In genomic region chr10:91440051-91440450, GRCm38 (mm10) we compare ENCODE assay signal across 22 mouse cellular contexts.
DNase-seq lines count a peak whose midpoint lies in the region; ATAC-seq and TF ChIP-seq lines count a peak whose summit lies in the region.
"Had no signal": no experiment of that assay in that cellular context is flagged by ENCODE, and none has a peak within 500 bp of the region (broad histone marks: within the 10 kb centered on the region; RNA-seq: fewer than 3 reads in every experiment).

No protein-coding gene starts in this region.

- DNase-seq in gastrocnemius, adult 2 months, result peak; percentile 23
- DNase-seq in gastrocnemius, postnatal 4 days (ENCODE audit: low spot score in 2 of 2), result no peak
- no peak for DNase-seq in kidney, postnatal 25 days
- DNase-seq in thymus, adult 2 months, result no peak
- DNase-seq: adrenal gland, adult 8-10 months; kidney, adult 9 months; kidney, postnatal 14 days; lung, embryonic 14.5 days; lung, postnatal 14 days; right cerebral cortex, postnatal 25 days had no signal

- intact Hi-C loops in gastrocnemius, adult 2 months (cut with DNase I), result no loop called here

- TF ChIP-seq POLR2A in thymus, adult 2 months (IDR thresholded peaks at IDR 0.05; ENCODE audit: control insufficient read depth, extremely low read depth, insufficient read depth, low read length, poor library complexity), result no peak

- ATAC-seq in megakaryocyte, adult 5-6 weeks (ENCODE audit: poor library complexity, severe bottlenecking), result no peak
- 0 out of 2 replicates have a peak, but pooled peaks have one; percentile 29 for ATAC-seq in heart, embryonic 15.5 days (replicated peaks; ENCODE audit: insufficient number of reproducible peaks, insufficient read depth, low FRiP score, low read depth)
- ATAC-seq: CD4-positive, CD25-positive, alpha-beta regulatory T cell, adult 4 months; forebrain, embryonic 16.5 days; intestine, postnatal 0 days; midbrain, embryonic 16.5 days had no signal

- H3K9ac ChIP-seq in heart, embryonic 15.5 days, result no peak overlapping the region
- H3K9ac ChIP-seq: hindbrain, embryonic 13.5 days; limb, embryonic 12.5 days; liver, embryonic 15.5 days; lung, embryonic 14.5 days had no signal

- no peak overlapping the region for H3K4me2 ChIP-seq in heart, embryonic 15.5 days
- H3K4me2 ChIP-seq: hindbrain, embryonic 13.5 days; limb, embryonic 12.5 days; liver, embryonic 15.5 days; lung, embryonic 14.5 days; midbrain, embryonic 11.5 days had no signal

- 59% methylated on average over 3 of the region's 3 CpGs for whole genome bisulfite sequencing in heart, embryonic 15.5 days
- WGBS in thymus, adult 2 months, result 66% methylated on average over 3 of the region's 3 CpGs

- H3K27me3 ChIP-seq in megakaryocyte, embryonic 14.5 days (replicated peaks), result no peaks in the 10 kb centered on the region
- no peaks in the 10 kb centered on the region for H3K27me3 ChIP-seq in heart, embryonic 15.5 days
- H3K27me3 ChIP-seq in thymus, adult 2 months (ENCODE audit: control insufficient read depth, insufficient read depth, low read length), result no peaks in the 10 kb centered on the region
- H3K27me3 ChIP-seq: hindbrain, embryonic 13.5 days; liver, embryonic 15.5 days had no signal

- H3K27ac ChIP-seq in gastrocnemius, adult 2 months, result no peak overlapping the region
- H3K27ac ChIP-seq in heart, embryonic 15.5 days, result no peak overlapping the region
- no peak overlapping the region for H3K27ac ChIP-seq in thymus, adult 2 months (ENCODE audit: control insufficient read depth, insufficient read depth, low read length)
- H3K27ac ChIP-seq: hindbrain, embryonic 13.5 days; left cerebral cortex, adult 2 months; limb, embryonic 12.5 days; liver, embryonic 15.5 days had no signal

- no peak for TF ChIP-seq CTCF in gastrocnemius, adult 2 months (IDR thresholded peaks at IDR 0.05)
- TF ChIP-seq CTCF in thymus, adult 2 months (IDR thresholded peaks at IDR 0.05; ENCODE audit: borderline replicate concordance, control insufficient read depth, extremely low read depth, insufficient read depth, low read length, poor library complexity), result no peak

- H3K36me3 ChIP-seq in megakaryocyte, embryonic 14.5 days (replicated peaks; ENCODE audit: low read length), result no peaks in the 10 kb centered on the region
- H3K36me3 ChIP-seq in heart, embryonic 15.5 days, result no peaks in the 10 kb centered on the region
- H3K36me3 ChIP-seq in thymus, adult 2 months (ENCODE audit: control insufficient read depth, insufficient read depth, low read length), result no peaks in the 10 kb centered on the region
- H3K36me3 ChIP-seq: hindbrain, embryonic 13.5 days; limb, embryonic 12.5 days; liver, embryonic 15.5 days had no signal

- H3K4me1 ChIP-seq in megakaryocyte, embryonic 14.5 days, result no peaks in the 10 kb centered on the region
- H3K4me1 ChIP-seq in heart, embryonic 15.5 days (replicated peaks), result peaks cover 19% of the 10 kb centered on the region
- H3K4me1 ChIP-seq in thymus, adult 2 months (replicated peaks; ENCODE audit: control insufficient read depth, insufficient read depth, low read length), result no peaks in the 10 kb centered on the region
- H3K4me1 ChIP-seq: liver, embryonic 15.5 days had no signal

- 0 out of 2 replicates have a peak, but pooled peaks cover 4% of the 10 kb centered on the region for H3K9me3 ChIP-seq in megakaryocyte, embryonic 14.5 days
- H3K9me3 ChIP-seq in heart, embryonic 15.5 days (replicated peaks), result no peaks in the 10 kb centered on the region
- H3K9me3 ChIP-seq: hindbrain, embryonic 13.5 days; limb, embryonic 12.5 days; liver, embryonic 15.5 days had no signal

- H3K4me3 ChIP-seq in gastrocnemius, adult 2 months, result no peak overlapping the region
- peak overlapping the region; percentile 46 for H3K4me3 ChIP-seq in megakaryocyte, embryonic 14.5 days (replicated peaks)
- H3K4me3 ChIP-seq in heart, embryonic 15.5 days, result no peak overlapping the region
- no peak overlapping the region for H3K4me3 ChIP-seq in thymus, adult 2 months (ENCODE audit: control insufficient read depth, insufficient read depth, low read length)
- H3K4me3 ChIP-seq: hindbrain, embryonic 13.5 days; left cerebral cortex, adult 2 months; limb, embryonic 12.5 days; liver, embryonic 15.5 days had no signal
